Mouse (Mus musculus): ENCODE data around the gene Minos1. TPM values are rescaled to one million over a fixed set of nuclear protein-coding genes. Genes with fewer than 3 reads are reported as not detected.

The Minos1 gene
- total RNA-seq, 2 experiments from 2014 or later: 588 to 656 TPM

DNA sequence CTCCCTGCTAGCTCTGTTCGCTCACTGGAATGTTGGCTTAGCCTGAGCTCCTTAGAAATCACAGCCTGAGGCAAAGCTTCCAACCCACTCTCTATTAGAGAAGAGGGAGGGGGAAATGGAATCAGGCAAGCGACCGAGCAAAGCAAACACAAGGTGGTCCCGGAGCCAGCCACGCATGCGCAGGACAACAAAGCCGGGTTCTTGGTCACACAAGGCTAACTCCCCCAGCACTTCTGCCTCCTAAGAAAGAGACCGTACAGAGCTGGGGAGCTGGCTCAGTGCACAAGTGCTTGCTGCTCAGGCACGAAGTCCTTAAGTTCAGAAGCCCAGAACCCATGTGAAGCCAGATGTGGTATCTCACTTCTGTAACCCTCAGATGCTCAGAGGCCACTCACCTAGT, 12.1 kb upstream of the Minos1 start:
- DNase-seq: no peak

DNA sequence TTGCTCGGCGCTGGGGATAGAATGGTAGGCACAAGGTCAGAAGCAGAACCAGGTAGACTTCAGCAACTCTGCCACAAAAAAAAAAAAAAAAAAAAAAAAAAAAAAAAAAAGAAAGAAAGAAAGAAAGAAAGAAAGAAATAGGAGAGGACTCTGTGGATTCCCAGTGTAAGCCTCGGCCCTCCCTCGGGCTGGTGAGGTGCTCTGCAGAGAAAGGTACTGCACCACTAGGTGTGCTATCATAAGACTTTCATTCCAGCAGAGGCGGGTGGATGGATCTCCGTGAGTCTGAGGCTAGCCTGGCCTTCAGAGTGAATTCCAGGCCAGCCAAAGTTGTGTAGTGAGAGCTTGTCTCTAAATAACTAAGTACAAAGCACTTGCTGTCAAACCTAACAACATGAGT, 10.9 kb upstream of the Minos1 start:
- DNase-seq: no peak

DNA sequence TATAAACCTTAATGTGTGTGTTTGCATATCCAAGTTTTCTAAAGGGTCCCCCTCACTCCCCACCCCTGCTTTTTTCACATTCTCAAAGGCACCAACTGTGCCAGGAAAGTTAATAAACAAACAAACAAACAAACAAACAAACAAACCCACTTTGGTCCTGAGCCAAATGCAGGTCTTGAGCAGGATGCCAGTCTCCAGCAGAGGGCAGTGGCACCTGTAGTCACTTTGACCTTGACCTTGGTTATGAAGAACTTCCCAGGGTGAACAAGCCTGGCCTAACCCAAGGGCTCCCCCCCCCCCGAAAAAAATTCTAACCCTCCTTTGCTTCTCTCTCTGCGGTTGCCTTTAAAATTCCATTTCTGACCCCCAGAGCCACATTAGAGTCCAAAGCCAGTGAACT, 9.4 kb upstream of the Minos1 start:
- no peak for DNase-seq

GRCm38 (mm10) chr4:139136011-139136410, 5.1 kb upstream of the Minos1 start:
- no peak for DNase-seq

- no peak for DNase-seq
These were observed 2.2 kb upstream of the Minos1 start for GRCm38 (mm10) chr4:139133109-139133508.

DNA sequence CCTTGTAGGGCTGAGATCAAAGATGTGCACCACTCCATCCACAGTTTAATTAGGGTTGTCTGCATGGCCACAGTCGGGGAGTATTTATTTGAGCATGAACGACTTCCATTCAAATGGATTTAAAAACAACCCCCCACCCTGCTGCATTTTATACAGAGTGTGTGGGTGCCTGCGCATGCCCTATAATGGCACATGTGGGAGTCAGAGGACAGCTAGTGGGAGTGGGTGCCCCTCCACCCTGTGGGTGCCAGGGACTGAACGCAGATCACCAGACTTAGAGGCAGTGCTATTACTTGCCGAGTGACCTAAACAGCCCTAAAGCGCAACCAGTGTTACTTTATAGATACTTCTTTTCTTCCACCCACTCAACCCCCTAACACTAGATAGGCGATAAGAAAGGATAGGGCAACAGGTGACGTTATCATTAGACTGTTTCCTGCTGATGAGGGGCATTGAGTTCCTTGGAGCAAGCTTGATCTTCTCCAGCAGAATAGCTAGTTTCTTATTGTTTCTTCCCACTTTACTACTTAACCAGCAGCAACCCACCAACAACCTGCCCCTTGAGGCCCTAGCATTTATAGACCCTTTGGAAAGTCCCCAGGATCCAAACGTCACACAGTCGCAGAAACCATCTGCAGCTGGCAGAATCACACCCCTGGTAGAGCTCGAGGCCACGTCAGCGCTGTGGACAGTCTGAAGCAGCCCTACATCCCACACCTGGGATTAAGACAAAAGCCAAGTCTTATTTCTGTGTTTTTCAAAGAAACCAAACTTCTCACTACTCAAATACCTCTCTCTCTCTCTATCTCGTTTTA, 1.2 kb upstream of the Minos1 start:
- DNase-seq: no peak

- peak; percentile 58 for DNase-seq
These were observed 860 bp downstream of the Minos1 start for GRCm38 (mm10) chr4:139129806-139130700.

DNA sequence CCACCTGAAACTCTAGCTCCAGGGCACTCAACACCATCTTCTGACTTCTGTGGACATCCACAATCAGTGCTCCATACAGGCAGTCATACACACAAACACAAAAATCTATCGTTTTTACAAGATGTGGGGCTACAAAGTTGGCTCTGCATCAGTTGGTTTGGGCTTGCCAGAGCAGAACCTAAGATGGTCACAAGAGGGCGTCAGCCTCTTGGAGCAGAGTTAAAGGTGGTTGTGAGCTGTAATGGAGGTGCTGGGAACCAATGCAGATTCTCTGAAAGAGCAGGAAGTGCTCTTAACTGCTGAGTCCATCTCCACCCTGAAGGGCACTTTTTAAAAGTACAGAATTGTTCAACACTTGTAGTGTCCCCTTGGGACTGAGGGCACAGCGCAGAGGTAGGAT, 4.4 kb downstream of the Minos1 start:
- no peak for DNase-seq

GRCm38 (mm10) chr4:139124940-139125339, 6.0 kb downstream of the Minos1 start:
- no peak for DNase-seq

- DNase-seq: no peak
These were observed 8.4 kb downstream of the Minos1 start for GRCm38 (mm10) chr4:139122557-139122956.

- no peak for DNase-seq
These were observed 9.9 kb downstream of the Minos1 start for GRCm38 (mm10) chr4:139120998-139121397.

DNA sequence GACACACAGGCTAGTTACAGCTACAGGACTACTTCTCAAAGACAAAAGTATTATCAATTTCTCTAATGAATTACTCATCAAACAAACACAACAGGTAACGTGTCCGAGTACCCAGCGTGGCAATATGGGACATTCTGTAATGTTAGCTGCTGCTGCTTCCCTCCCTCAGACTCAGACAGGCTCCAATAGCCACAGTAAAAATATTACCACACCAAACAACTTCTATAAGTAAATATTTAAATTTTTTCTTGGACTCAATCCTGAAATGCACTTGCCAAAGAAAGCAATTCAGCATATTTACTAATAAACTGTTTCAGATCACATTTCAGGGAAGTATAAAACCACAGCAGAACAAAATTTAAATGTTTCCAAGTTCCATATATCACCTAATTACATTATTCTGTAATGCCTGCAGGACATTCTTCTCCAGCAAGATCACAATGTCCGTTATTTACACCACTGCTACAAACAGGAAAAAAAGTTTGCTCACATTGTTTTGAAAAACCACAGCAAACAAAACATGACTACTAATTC, 10.6 kb downstream of the Minos1 start:
- no peak for DNase-seq

- DNase-seq: no peak
These were observed 14.4 kb downstream of the Minos1 start for GRCm38 (mm10) chr4:139116356-139117063.

GRCm38 (mm10) chr4:139115721-139116120, 15.2 kb downstream of the Minos1 start:
- DNase-seq: no peak

- no peak for DNase-seq
These were observed 18.4 kb downstream of the Minos1 start for GRCm38 (mm10) chr4:139112482-139112881.

GRCm38 (mm10) chr4:139111421-139111820, 19.5 kb downstream of the Minos1 start:
- no peak for DNase-seq

GRCm38 (mm10) chr4:139110858-139111257, 20.1 kb downstream of the Minos1 start:
- DNase-seq: no peak

DNA sequence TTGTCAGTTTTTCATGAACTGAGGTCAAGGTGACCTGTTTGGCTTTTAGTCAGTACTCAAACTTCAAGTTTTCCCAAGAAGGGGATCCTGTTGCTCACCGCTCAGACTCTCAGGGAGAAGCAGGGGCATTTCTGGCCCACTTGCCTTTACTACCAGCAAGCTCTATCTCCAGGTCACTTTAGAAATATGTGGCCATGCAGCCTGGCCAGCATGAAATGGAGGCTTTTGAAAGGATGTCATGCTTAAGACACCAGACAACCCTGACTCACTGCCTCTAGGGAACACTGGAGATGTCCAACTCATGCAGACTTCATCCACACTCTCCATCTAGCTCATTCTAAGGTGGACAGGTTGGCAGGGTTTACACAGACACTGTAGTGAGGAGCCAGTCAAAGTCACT, 25.5 kb downstream of the Minos1 start:
- no peak for DNase-seq

DNA sequence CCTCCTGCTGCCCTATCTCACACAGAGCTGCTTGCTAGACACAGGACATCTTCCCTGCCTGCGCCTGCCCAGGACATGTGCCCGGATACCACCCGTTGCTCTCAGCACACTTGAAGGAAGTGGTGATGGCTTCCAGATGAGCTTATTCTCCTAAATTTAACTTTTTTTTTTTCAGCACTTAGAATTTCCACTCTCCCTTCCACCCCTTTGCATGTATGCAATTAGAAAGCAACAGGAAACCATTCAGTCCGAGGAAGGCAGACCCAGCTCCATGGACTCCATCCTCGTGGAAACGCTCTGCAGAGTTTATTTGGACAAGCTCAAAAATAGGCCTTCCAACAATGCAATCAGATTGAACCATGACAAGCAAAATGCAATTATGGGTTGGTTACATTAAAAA, 29.4 kb downstream of the Minos1 start:
- no peak for DNase-seq

GRCm38 (mm10) chr4:139100326-139100725, 30.6 kb downstream of the Minos1 start:
- no peak for DNase-seq

DNA sequence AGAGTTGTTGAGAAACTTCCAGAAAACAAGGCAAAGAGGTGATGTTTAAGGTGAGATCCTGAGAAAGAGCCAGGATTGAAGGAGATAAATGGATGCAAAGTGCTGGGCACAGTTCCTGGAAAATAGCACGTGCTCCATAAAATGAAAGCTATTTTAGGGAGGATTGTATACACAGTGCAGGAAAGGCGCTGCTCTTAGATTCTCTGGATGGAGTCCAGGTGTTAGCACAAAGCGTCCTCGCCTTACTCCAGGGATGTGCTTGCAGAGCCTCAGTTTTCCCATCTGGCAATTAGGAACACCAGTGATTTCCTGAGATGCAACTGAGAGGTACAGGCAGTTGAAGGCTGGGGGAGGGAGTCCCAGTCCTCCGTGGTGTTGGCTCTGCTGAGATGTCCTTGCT, 34.7 kb downstream of the Minos1 start:
- no peak for DNase-seq

DNA sequence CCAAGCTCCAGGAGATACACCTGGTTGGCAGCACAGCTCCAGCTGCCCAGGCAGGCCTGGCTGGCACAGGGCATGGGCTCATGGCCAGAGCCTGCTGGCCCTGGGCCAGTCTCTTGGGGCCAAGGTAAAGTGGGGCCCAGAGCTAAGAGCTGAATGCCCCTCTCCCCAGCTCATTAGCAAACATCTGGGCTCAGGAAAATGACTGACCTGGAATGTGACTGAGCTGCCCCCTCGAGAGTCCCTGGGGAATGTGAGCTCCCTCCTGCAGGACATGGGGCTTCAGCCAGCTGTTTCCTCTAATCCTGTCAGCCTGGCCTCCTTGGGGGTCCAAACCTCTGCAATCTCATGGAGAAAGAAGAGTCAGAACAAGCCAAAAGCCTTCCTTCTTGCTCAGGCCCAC, 35.5 kb downstream of the Minos1 start:
- DNase-seq: peak; percentile 43

DNA sequence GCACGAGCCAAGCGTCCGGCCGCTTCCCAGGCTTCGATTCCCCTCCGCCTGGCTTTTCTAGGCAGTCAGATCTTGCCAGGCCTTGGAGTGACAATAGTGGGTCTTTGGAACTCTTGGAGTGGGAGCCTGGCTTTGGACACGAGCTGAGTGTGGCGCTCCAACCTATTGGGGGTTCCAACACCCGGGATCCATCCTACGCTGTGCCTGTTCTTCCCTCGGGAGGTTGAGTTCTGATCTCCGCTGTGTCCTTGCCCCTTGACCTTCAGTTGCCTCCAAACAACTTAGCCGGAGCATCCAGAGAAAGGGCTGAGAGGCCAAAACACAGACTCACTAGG, 37.8 kb downstream of the Minos1 start:
- DNase-seq: no peak
